Mouse (Mus musculus): ENCODE data around the gene Gm10320. TPM values are rescaled to one million over a fixed set of nuclear protein-coding genes. Genes with fewer than 3 reads are reported as not detected.

Gm10320 gene
- polyA plus RNA-seq, 1 experiment from 2014 or later, result 1.9 TPM

- no peak for ATAC-seq (replicated peaks; ENCODE audit: low FRiP score)
These were observed 14.2 kb upstream of the Gm10320 start for GRCm38 (mm10) chr13:98505989-98506388.

DNA sequence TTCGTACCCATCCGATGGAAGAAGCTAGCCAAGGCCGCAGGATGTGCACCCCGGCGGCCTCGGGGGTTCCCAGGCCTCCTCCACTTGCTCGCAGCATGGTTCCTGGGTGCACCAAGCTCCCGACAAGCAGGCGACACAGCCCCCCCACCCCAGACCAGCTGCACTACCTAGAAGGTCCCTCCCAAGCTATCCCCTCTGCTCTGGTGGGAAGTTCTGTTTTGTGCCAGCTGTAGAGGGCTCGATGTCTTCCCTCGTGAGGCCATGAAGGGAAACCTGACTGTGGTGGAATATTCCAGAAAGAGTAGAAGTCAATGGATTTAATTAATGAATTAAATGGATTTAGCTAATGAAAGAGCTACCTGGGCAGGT lies 13.7 kb upstream of the Gm10320 start:
- H3K4me3 ChIP-seq (ENCODE audit: low read depth, low read length), result no peak overlapping the region
- H3K27me3 ChIP-seq (replicated peaks; ENCODE audit: control insufficient read depth, insufficient read depth, low read length), result peaks cover 84% of the 10 kb centered on the region
- H3K4me2 ChIP-seq, result no peak overlapping the region
- 0 out of 2 replicates have a peak, but pooled peaks cover 3% of the 10 kb centered on the region for H3K4me1 ChIP-seq (replicated peaks; ENCODE audit: control insufficient read depth, insufficient read depth, low read length)
- DNase-seq (ENCODE audit: low spot score) (peak; percentile 40), ATAC-seq (replicated peaks; ENCODE audit: low FRiP score) (no peak)
- H3K36me3 ChIP-seq (ENCODE audit: control insufficient read depth, insufficient read depth, low read length), result no peaks in the 10 kb centered on the region
- no peaks in the 10 kb centered on the region for H3K9me3 ChIP-seq (ENCODE audit: control insufficient read depth, low read length)
- no peak overlapping the region for H3K27ac ChIP-seq (ENCODE audit: low read depth, low read length)
- 7% methylated on average over 11 of the region's 11 CpGs for WGBS
- no peak overlapping the region for H3K9ac ChIP-seq (ENCODE audit: low read depth, low read length)

More at GRCm38 (mm10) chr13:98505989-98506388, 14.2 kb upstream of the Gm10320 start:
- Histone ChIP-seq H3K27ac (ENCODE audit: low read depth, low read length) (no peak overlapping the region), H3K27me3 (replicated peaks; ENCODE audit: control insufficient read depth, insufficient read depth, low read length) (peaks cover 79% of the 10 kb centered on the region), H3K9me3 (ENCODE audit: control insufficient read depth, low read length) (no peaks in the 10 kb centered on the region), H3K4me2 (no peak overlapping the region), H3K4me1 (replicated peaks; ENCODE audit: control insufficient read depth, insufficient read depth, low read length) (0 out of 2 replicates have a peak, but pooled peaks cover 3% of the 10 kb centered on the region), H3K4me3 (ENCODE audit: low read depth, low read length) (no peak overlapping the region), H3K9ac (ENCODE audit: low read depth, low read length) (no peak overlapping the region), H3K36me3 (ENCODE audit: control insufficient read depth, insufficient read depth, low read length) (no peaks in the 10 kb centered on the region)
- WGBS, result 16% methylated on average over 6 of the region's 6 CpGs
- no peak for DNase-seq (ENCODE audit: low spot score)

DNA sequence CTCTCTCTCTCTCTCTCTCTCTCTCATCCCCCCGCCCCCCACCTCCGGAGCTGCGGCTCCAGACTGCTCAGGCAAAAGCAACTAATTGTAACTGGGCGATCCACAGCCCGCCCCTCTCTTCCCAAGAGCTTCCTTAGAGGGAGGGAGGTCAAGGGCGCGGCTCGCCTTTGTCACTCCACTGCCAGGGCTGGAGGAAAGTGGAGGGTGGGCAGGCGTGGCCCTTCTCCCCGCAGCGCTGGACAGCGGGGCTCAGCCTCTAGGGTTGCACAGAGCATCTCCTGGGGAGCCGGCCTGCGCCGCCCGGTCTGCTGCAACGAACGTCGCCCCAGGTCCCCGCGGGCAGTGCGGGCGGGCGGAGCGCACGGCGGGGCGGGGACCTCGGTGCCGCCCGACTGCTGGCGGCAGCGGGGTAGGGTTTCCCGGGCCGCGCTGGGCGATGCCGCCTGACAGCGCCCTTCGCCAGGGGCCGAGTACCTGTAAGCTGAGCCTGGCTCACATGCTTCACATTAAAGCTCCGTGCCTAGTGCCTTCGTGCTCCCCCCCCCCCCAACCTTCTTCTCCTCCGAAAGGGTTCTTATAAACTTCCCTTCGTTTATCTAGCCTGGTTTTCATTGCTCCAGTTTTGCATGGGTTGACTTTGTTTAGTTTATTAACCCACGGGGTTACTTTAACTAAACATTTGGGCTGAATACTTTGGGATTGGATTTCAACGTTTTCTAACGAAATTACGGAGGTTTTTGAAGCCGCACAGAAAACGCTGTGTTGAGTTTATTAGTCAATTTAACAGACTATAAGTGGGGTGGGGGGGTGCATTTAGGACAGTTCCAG lies 13.1 kb upstream of the Gm10320 start:
- Histone ChIP-seq H3K4me2 (peak overlapping the region; percentile 62), H3K9ac (ENCODE audit: low read depth, low read length) (no peak overlapping the region), H3K27me3 (replicated peaks; ENCODE audit: control insufficient read depth, insufficient read depth, low read length) (peaks cover 90% of the 10 kb centered on the region), H3K9me3 (ENCODE audit: control insufficient read depth, low read length) (no peaks in the 10 kb centered on the region), H3K4me1 (replicated peaks; ENCODE audit: control insufficient read depth, insufficient read depth, low read length) (0 out of 2 replicates have a peak, but pooled peaks cover 3% of the 10 kb centered on the region), H3K27ac (ENCODE audit: low read depth, low read length) (no peak overlapping the region), H3K36me3 (ENCODE audit: control insufficient read depth, insufficient read depth, low read length) (no peaks in the 10 kb centered on the region), H3K4me3 (ENCODE audit: low read depth, low read length) (peak overlapping the region; percentile 36)
- ATAC-seq (replicated peaks; ENCODE audit: low FRiP score) (no peak), DNase-seq (ENCODE audit: low spot score) (peak; percentile 46)
- WGBS, result under 1% methylated on average over 47 of the region's 51 CpGs

DNA sequence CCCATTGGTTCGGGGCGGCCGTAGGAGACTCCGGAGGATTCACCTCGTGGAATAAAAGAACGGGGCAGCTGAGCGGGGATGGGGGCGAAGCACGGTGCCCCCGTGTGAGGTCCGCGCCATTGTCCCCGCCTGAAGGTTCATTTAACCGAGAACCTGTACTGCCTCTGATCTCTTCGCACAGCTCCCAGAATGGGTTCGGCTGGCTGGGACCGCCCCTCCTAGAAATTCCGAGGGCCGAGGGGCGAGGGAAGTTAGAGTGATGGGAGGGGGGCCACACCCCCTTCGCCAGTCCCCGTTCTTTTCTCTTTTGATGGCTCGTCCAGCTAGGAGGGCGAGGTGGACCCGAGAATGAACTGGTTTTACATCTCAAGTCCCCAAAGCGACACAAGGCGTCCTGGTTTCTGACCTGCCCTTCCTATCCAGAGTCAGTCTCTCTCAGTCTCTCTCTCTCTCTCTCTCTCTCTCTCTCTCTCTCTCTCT lies 12.4 kb upstream of the Gm10320 start:
- DNase-seq (ENCODE audit: low spot score), result peak; percentile 42

GRCm38 (mm10) chr13:98503601-98504000 lies 11.8 kb upstream of the Gm10320 start:
- 2% methylated on average over 8 of the region's 8 CpGs for WGBS
- Histone ChIP-seq H3K9ac (ENCODE audit: low read depth, low read length) (no peak overlapping the region), H3K27ac (ENCODE audit: low read depth, low read length) (no peak overlapping the region), H3K4me1 (replicated peaks; ENCODE audit: control insufficient read depth, insufficient read depth, low read length) (0 out of 2 replicates have a peak, but pooled peaks cover 3% of the 10 kb centered on the region), H3K36me3 (ENCODE audit: control insufficient read depth, insufficient read depth, low read length) (no peaks in the 10 kb centered on the region), H3K27me3 (replicated peaks; ENCODE audit: control insufficient read depth, insufficient read depth, low read length) (peaks cover 100% of the 10 kb centered on the region), H3K4me2 (no peak overlapping the region), H3K4me3 (ENCODE audit: low read depth, low read length) (no peak overlapping the region), H3K9me3 (ENCODE audit: control insufficient read depth, low read length) (no peaks in the 10 kb centered on the region)
- DNase-seq (ENCODE audit: low spot score) (no peak), ATAC-seq (replicated peaks; ENCODE audit: low FRiP score) (no peak)

More for the DNA sequence above, 12.4 kb upstream of the Gm10320 start:
- ATAC-seq (replicated peaks; ENCODE audit: low FRiP score), result no peak
- H3K4me2 ChIP-seq, result peak overlapping the region; percentile 62
- no peak overlapping the region for H3K9ac ChIP-seq (ENCODE audit: low read depth, low read length)
- peaks cover 94% of the 10 kb centered on the region for H3K27me3 ChIP-seq (replicated peaks; ENCODE audit: control insufficient read depth, insufficient read depth, low read length)
- H3K4me1 ChIP-seq (replicated peaks; ENCODE audit: control insufficient read depth, insufficient read depth, low read length), result 0 out of 2 replicates have a peak, but pooled peaks cover 3% of the 10 kb centered on the region
- no peaks in the 10 kb centered on the region for H3K36me3 ChIP-seq (ENCODE audit: control insufficient read depth, insufficient read depth, low read length)
- no peaks in the 10 kb centered on the region for H3K9me3 ChIP-seq (ENCODE audit: control insufficient read depth, low read length)
- no peak overlapping the region for H3K27ac ChIP-seq (ENCODE audit: low read depth, low read length)
- peak overlapping the region; percentile 36 for H3K4me3 ChIP-seq (ENCODE audit: low read depth, low read length)
- 2% methylated on average over 27 of the region's 27 CpGs for WGBS

DNA sequence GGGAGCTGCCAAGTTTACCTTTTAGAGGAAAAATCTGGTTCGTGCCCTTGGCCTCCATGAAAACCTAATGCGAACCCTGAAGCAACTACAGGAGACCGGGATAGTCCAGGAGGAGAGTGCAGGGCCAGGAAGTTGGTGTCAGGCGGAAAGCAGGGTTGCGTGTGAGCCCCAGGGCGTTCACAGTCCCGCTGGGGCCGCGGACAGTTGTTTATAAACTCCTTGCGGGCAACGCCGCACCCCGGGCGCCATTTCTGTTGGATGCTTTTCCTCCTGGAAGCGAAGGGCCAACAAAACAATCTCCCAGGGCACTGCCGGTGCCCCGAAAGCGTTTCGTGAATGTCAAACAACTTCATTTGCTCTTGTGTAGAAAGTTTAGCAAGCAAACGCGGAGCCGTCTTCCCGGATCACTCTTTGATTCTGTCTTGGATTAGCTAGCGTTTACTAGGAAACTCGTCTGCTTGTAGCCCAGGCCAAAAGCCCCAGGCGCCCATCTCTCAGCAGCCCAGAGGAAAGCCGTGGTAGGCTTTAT lies 11.1 kb upstream of the Gm10320 start:
- Histone ChIP-seq H3K27ac (ENCODE audit: low read depth, low read length) (no peak overlapping the region), H3K4me3 (ENCODE audit: low read depth, low read length) (no peak overlapping the region), H3K9ac (ENCODE audit: low read depth, low read length) (no peak overlapping the region), H3K9me3 (ENCODE audit: control insufficient read depth, low read length) (no peaks in the 10 kb centered on the region), H3K27me3 (replicated peaks; ENCODE audit: control insufficient read depth, insufficient read depth, low read length) (peaks cover 100% of the 10 kb centered on the region), H3K4me1 (replicated peaks; ENCODE audit: control insufficient read depth, insufficient read depth, low read length) (0 out of 2 replicates have a peak, but pooled peaks cover 3% of the 10 kb centered on the region), H3K4me2 (peak overlapping the region; percentile 43), H3K36me3 (ENCODE audit: control insufficient read depth, insufficient read depth, low read length) (no peaks in the 10 kb centered on the region)
- DNase-seq (ENCODE audit: low spot score) (peak; percentile 45), ATAC-seq (replicated peaks; ENCODE audit: low FRiP score) (no peak)
- 2% methylated on average over 27 of the region's 27 CpGs for WGBS

DNA sequence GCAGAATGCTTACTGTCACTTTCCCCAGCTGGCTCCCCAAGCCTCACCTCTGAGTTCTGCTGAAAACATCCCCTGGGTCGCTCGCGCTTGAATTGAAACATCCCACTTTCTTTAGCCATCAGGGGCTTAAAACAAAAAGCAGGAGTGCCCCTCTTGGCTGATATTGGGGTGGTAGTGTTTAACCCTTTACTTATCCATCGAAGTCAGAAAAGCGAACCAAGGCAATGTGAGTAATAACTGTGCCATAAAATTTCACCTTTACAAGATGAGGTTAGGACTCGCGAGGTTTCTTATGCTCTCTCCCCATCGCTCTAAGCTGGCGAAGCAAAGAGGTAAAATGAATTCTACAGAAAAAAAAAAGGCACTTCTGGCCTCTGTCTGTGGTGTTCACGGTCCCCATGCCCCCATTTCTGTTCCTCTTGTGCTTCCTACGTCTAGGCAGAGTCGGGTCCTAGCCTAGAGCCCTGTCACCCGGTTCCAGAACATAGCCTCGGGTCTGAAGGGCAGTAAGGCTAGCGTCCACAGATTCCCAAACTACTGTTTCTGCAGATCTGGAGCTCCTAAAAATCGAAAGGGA lies 10.5 kb upstream of the Gm10320 start:
- WGBS, result 2% methylated on average over 16 of the region's 16 CpGs
- no peaks in the 10 kb centered on the region for H3K36me3 ChIP-seq (ENCODE audit: control insufficient read depth, insufficient read depth, low read length)
- H3K27ac ChIP-seq (ENCODE audit: low read depth, low read length), result no peak overlapping the region
- H3K4me3 ChIP-seq (ENCODE audit: low read depth, low read length), result no peak overlapping the region
- H3K9ac ChIP-seq (ENCODE audit: low read depth, low read length), result no peak overlapping the region
- peaks cover 100% of the 10 kb centered on the region for H3K27me3 ChIP-seq (replicated peaks; ENCODE audit: control insufficient read depth, insufficient read depth, low read length)
- no peak for ATAC-seq (replicated peaks; ENCODE audit: low FRiP score)
- H3K9me3 ChIP-seq (ENCODE audit: control insufficient read depth, low read length), result no peaks in the 10 kb centered on the region
- peak overlapping the region; percentile 43 for H3K4me2 ChIP-seq
- DNase-seq (ENCODE audit: low spot score), result no peak
- 0 out of 2 replicates have a peak, but pooled peaks cover 3% of the 10 kb centered on the region for H3K4me1 ChIP-seq (replicated peaks; ENCODE audit: control insufficient read depth, insufficient read depth, low read length)

DNA sequence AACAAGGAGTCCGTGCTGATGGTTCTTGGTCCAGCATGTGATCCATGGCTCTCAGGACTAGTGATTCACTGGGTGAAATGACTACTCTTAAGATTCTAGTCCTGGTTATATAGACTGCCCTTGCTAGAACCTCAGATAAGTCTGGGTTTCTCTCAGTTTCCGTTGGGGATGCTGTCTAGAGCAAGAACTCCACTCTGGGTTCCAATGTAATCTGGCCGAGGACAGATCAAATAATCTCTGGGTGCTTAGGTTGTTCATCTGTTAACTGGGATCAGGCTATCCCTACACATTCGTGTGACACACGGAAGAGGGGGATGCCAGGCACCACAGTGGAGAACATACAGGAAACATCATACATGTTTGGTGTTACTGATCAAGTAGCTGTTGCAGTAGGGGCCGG lies 9.5 kb upstream of the Gm10320 start:
- no peak for ATAC-seq (replicated peaks; ENCODE audit: low FRiP score)
- H3K27me3 ChIP-seq (replicated peaks; ENCODE audit: control insufficient read depth, insufficient read depth, low read length), result peaks cover 95% of the 10 kb centered on the region
- no peaks in the 10 kb centered on the region for H3K36me3 ChIP-seq (ENCODE audit: control insufficient read depth, insufficient read depth, low read length)
- 8% methylated on average over 6 of the region's 6 CpGs for WGBS
- H3K4me2 ChIP-seq, result no peak overlapping the region
- H3K4me1 ChIP-seq (replicated peaks; ENCODE audit: control insufficient read depth, insufficient read depth, low read length), result 0 out of 2 replicates have a peak, but pooled peaks cover 3% of the 10 kb centered on the region
- no peaks in the 10 kb centered on the region for H3K9me3 ChIP-seq (ENCODE audit: control insufficient read depth, low read length)
- DNase-seq (ENCODE audit: low spot score), result no peak
- H3K4me3 ChIP-seq (ENCODE audit: low read depth, low read length), result no peak overlapping the region
- no peak overlapping the region for H3K27ac ChIP-seq (ENCODE audit: low read depth, low read length)
- no peak overlapping the region for H3K9ac ChIP-seq (ENCODE audit: low read depth, low read length)

Measured in liver, embryonic 11.5 days (tissue).